26 mouse cellular contexts compared by ENCODE assay signal in genomic region chr2:30207886-30208285, GRCm38 (mm10). TPM values are rescaled to one million over a fixed set of nuclear protein-coding genes. Genes with fewer than 3 reads are reported as not detected.
"Had no signal": no experiment of that assay in that cellular context is flagged by ENCODE, and none has a peak within 500 bp of the region (broad histone marks: within the 10 kb centered on the region; RNA-seq: fewer than 3 reads in every experiment).

No protein-coding gene starts in this region.

- H3K4me2 ChIP-seq: heart, embryonic 13.5 days; heart, embryonic 15.5 days; hindbrain, embryonic 12.5 days; hindbrain, embryonic 14.5 days; intestine, embryonic 15.5 days; limb, embryonic 12.5 days; liver, embryonic 13.5 days; liver, embryonic 15.5 days had no signal

- H3K9ac ChIP-seq: heart, embryonic 13.5 days; heart, embryonic 15.5 days; hindbrain, embryonic 12.5 days; hindbrain, embryonic 14.5 days; intestine, embryonic 15.5 days; limb, embryonic 12.5 days; liver, embryonic 13.5 days; liver, embryonic 15.5 days had no signal

- H3K4me3 ChIP-seq: heart, adult 2 months; heart, embryonic 10.5 days; heart, embryonic 13.5 days; heart, embryonic 15.5 days; hindbrain, embryonic 10.5 days; hindbrain, embryonic 12.5 days; intestine, embryonic 15.5 days; layer of hippocampus, adult 2 months; left cerebral cortex, adult 2 months; limb, embryonic 10.5 days; limb, embryonic 12.5 days; liver, embryonic 13.5 days; liver, embryonic 15.5 days had no signal

- H3K9me3 ChIP-seq: heart, embryonic 10.5 days; heart, embryonic 13.5 days; heart, embryonic 15.5 days; hindbrain, embryonic 10.5 days; hindbrain, embryonic 12.5 days; intestine, embryonic 15.5 days; limb, embryonic 10.5 days; limb, embryonic 12.5 days; liver, embryonic 13.5 days; liver, embryonic 15.5 days had no signal

- H3K27me3 ChIP-seq: heart, embryonic 13.5 days; heart, embryonic 15.5 days; hindbrain, embryonic 12.5 days; intestine, embryonic 15.5 days; limb, embryonic 12.5 days; liver, embryonic 13.5 days; liver, embryonic 15.5 days had no signal

- H3K27ac ChIP-seq: heart, adult 2 months; heart, embryonic 10.5 days; heart, embryonic 13.5 days; heart, embryonic 15.5 days; hindbrain, embryonic 10.5 days; hindbrain, embryonic 12.5 days; hindbrain, embryonic 14.5 days; intestine, embryonic 15.5 days; layer of hippocampus, adult 2 months; left cerebral cortex, adult 2 months; limb, embryonic 10.5 days; limb, embryonic 12.5 days; liver, embryonic 13.5 days; liver, embryonic 15.5 days had no signal

- DNase-seq: gastrocnemius, postnatal 10 days; gastrocnemius, postnatal 25 days; heart, adult 2 months; heart, postnatal 4 days; kidney, adult 18-20 months; kidney, adult 8-10 months; kidney, postnatal 10 days; kidney, postnatal 4 days; liver; liver, embryonic 13.5 days had no signal

- ATAC-seq: hindbrain, embryonic 16.5 days; inflammation-experienced regulatory T-cells, adult 6 months; intestine, embryonic 15.5 days; intestine, postnatal 0 days had no signal

- H3K36me3 ChIP-seq: heart, embryonic 10.5 days; heart, embryonic 13.5 days; heart, embryonic 15.5 days; hindbrain, embryonic 10.5 days; hindbrain, embryonic 12.5 days; intestine, embryonic 15.5 days; limb, embryonic 10.5 days; limb, embryonic 12.5 days; liver, embryonic 13.5 days; liver, embryonic 15.5 days had no signal

RNA-seq across cellular contexts. Expression of gene Gm28035, which starts 32.5 kb away (rescaled TPM):
- total RNA-seq: granulocyte monocyte progenitor cell, adult 5-6 weeks had no signal
- polyA plus RNA-seq: hindbrain, embryonic 10.5 days; limb, embryonic 12.5 days had no signal
